Mouse (Mus musculus) kidney, embryonic 14.5 days (tissue): ENCODE results near the gene Naa50. TPM values are rescaled to one million over a fixed set of nuclear protein-coding genes. Genes with fewer than 3 reads are reported as not detected.

Source experiments
- ATAC-seq: fragments of 200-750 bp; cut with Nextera tagmentation; 2 replicates; pipeline ENCODE4 v1.8.0; 2017; ENCODE audit warnings: moderate number of reproducible peaks, mild to moderate bottlenecking, moderate TSS enrichment, moderate library complexity; ENCODE audit not compliant: low FRiP score, low TSS enrichment
- H3K27ac ChIP-seq: fragments of 300-500 bp; sonication (generic); 2 replicates; pipeline ENCODE4 v1.5.1; 2014; ENCODE audit warnings: low read depth, mild to moderate bottlenecking, low read length, moderate library complexity, mixed read lengths
- H3K27me3 ChIP-seq: fragments of 300-500 bp; sonication (generic); 2 replicates; pipeline ENCODE4 v1.6.1; 2014; ENCODE audit warnings: mild to moderate bottlenecking, low read length; ENCODE audit not compliant: control insufficient read depth, insufficient read depth
- H3K36me3 ChIP-seq: fragments of 300-500 bp; sonication (generic); 2 replicates; pipeline ENCODE4 v1.6.1; 2014; ENCODE audit warnings: low read length, mixed read lengths; ENCODE audit not compliant: control insufficient read depth, insufficient read depth
- H3K4me1 ChIP-seq: fragments of 300-500 bp; sonication (generic); 2 replicates; pipeline ENCODE4 v1.6.1; 2014; ENCODE audit warnings: low read length, mixed read lengths; ENCODE audit not compliant: control insufficient read depth, insufficient read depth
- H3K4me2 ChIP-seq: fragments of 300-500 bp; sonication (generic); replicated peaks from 2 replicates; pipeline ENCODE4 v1.6.1; 2014; ENCODE audit warnings: low read depth, mild to moderate bottlenecking, low read length
- H3K4me3 ChIP-seq: fragments of 300-500 bp; sonication (generic); 2 replicates; pipeline ENCODE4 v1.5.1; 2014; ENCODE audit warnings: mild to moderate bottlenecking, low read length
- H3K9ac ChIP-seq: fragments of 300-500 bp; sonication (generic); 2 replicates; pipeline ENCODE4 v1.6.1; 2014; ENCODE audit warnings: low read depth, mild to moderate bottlenecking, low read length, moderate library complexity
- H3K9me3 ChIP-seq: fragments of 300-500 bp; sonication (generic); 2 replicates; pipeline ENCODE4 v1.6.1; 2016; ENCODE audit warnings: low read length; ENCODE audit not compliant: control insufficient read depth
- WGBS: fragments of 180-500 bp; shearing (Covaris S2); extraction: QIAGEN DNeasy Blood & Tissue Kit; methylation state at CpG from one replicate; pipeline ENCODE4 v1.1.7; 2014; 5-methylcytosine and 5-hydroxymethylcytosine counted together
- polyA plus RNA-seq: library from polyadenylated mRNA; unstranded; fragments of >200 nt; fragmentation: Nextera tagmentation; extraction: Ambion mirVana; gene quantifications from 2 replicates; pipeline ENCODE4 v1.2.1, GENCODE M21; 2014

Gene Naa50
- polyA plus RNA-seq, 1 experiment from 2014 or later = 77.4 TPM

DNA sequence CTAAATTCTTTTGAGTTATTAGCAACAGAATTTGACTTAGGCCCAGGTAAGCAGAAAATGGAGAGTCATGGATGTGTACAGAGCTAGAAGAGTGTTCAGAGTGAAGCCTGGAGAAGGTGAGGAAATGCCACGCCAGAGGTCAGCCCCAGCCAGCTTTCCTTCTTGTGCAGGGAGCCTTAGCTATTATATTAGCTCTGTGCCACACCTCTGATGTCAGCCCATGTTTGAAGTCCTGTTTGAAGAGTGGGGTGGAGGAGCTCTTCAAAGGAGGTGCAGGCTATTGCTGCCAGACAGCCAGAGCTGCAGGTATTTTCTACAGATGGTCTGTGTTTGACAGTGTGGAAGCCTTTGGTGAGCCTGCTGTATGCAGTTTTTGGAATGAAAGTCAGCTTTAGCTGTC is 38.9 kb downstream of the Naa50 start:
- Histone ChIP-seq H3K27ac (no peak overlapping the region), H3K4me1 (peaks cover 14% of the 10 kb centered on the region), H3K4me2 (no peak overlapping the region), H3K27me3 (no peaks in the 10 kb centered on the region), H3K4me3 (no peak overlapping the region), H3K9me3 (no peaks in the 10 kb centered on the region), H3K9ac (no peak overlapping the region), H3K36me3 (no peaks in the 10 kb centered on the region; the same call in 1 of the 2 replicates)
- ATAC-seq = no peak
- 57% methylated on average over 1 of the region's 1 CpGs for WGBS

GRCm38 (mm10) chr16:44182597-44182996 is 43.0 kb downstream of the Naa50 start:
- no peaks in the 10 kb centered on the region for H3K27me3 ChIP-seq
- no peak overlapping the region for H3K9ac ChIP-seq
- no peak for ATAC-seq
- H3K4me3 ChIP-seq = no peak overlapping the region
- WGBS = 95% methylated on average over 1 of the region's 1 CpGs
- H3K27ac ChIP-seq = no peak overlapping the region
- no peaks in the 10 kb centered on the region; the same call in 1 of the 2 replicates for H3K36me3 ChIP-seq
- no peaks in the 10 kb centered on the region for H3K9me3 ChIP-seq
- no peaks in the 10 kb centered on the region for H3K4me1 ChIP-seq
- no peak overlapping the region for H3K4me2 ChIP-seq

DNA sequence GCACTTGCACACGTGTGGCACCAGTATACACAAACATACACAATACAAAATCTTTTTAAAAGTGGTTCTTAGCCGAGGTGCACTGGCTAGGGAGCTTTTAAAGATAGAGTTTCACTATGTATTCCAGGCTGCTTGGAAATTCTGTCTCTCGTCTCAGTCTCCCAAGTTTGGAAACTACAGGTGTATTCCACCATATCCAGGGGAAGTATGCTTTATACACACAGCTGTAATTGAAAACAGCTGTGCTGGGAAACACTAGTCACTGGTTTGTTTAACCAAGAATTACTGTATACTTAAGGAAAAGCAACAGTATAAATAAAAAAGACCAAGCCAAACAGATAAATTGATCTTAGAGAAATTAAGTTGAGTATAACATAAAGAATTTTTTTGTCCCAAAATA is 45.1 kb downstream of the Naa50 start:
- no peak for ATAC-seq
- H3K4me1 ChIP-seq = no peaks in the 10 kb centered on the region
- peaks cover 4% of the 10 kb centered on the region; the same call in 1 of the 2 replicates for H3K9me3 ChIP-seq
- no peak overlapping the region for H3K9ac ChIP-seq
- no peak overlapping the region for H3K4me2 ChIP-seq
- no peak overlapping the region for H3K4me3 ChIP-seq
- 72% methylated on average over 3 of the region's 3 CpGs for WGBS
- H3K27ac ChIP-seq = no peak overlapping the region
- no peaks in the 10 kb centered on the region; the same call in 1 of the 2 replicates for H3K36me3 ChIP-seq
- no peaks in the 10 kb centered on the region for H3K27me3 ChIP-seq

- no peak for ATAC-seq
- Histone ChIP-seq H3K27ac (no peak overlapping the region), H3K9me3 (peaks cover 4% of the 10 kb centered on the region; the same call in 1 of the 2 replicates), H3K27me3 (no peaks in the 10 kb centered on the region), H3K4me3 (no peak overlapping the region), H3K9ac (no peak overlapping the region), H3K36me3 (no peaks in the 10 kb centered on the region), H3K4me2 (no peak overlapping the region), H3K4me1 (no peaks in the 10 kb centered on the region)
- 93% methylated on average over 4 of the region's 4 CpGs for WGBS
Measured at GRCm38 (mm10) chr16:44187172-44187571, 47.5 kb downstream of the Naa50 start.

DNA sequence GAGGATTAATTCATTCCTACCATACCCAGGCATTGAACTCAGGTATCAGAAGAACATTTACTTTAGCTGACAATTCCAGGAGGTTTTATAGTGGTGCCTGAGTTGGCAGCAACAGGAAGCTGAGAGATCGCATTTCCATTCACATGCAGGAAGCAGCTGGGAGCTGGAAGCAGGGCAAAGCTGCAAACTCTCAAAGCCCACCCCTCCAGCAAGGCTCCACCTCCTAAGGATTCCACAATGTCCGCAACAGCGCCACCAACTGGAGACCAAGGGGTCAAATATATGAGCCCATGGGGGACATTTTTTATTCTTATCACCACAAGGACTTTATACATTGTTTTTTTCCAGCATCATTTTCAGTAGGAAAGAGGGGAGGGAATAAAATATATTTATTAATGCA is 49.1 kb downstream of the Naa50 start:
- no peak overlapping the region for H3K27ac ChIP-seq
- peaks cover 4% of the 10 kb centered on the region; the same call in 1 of the 2 replicates for H3K9me3 ChIP-seq
- no peak for ATAC-seq
- H3K4me3 ChIP-seq = no peak overlapping the region
- no peaks in the 10 kb centered on the region for H3K36me3 ChIP-seq
- H3K9ac ChIP-seq = no peak overlapping the region
- H3K4me1 ChIP-seq = no peaks in the 10 kb centered on the region
- WGBS = 88% methylated on average over 3 of the region's 3 CpGs
- H3K4me2 ChIP-seq = no peak overlapping the region
- no peaks in the 10 kb centered on the region for H3K27me3 ChIP-seq

GRCm38 (mm10) chr16:44190032-44190431 is 50.4 kb downstream of the Naa50 start:
- H3K4me3 ChIP-seq = no peak overlapping the region
- no peaks in the 10 kb centered on the region for H3K27me3 ChIP-seq
- ATAC-seq = no peak
- H3K36me3 ChIP-seq = no peaks in the 10 kb centered on the region
- H3K4me1 ChIP-seq = no peaks in the 10 kb centered on the region
- peaks cover 4% of the 10 kb centered on the region; the same call in 1 of the 2 replicates for H3K9me3 ChIP-seq
- H3K27ac ChIP-seq = no peak overlapping the region
- H3K9ac ChIP-seq = no peak overlapping the region
- no peak overlapping the region for H3K4me2 ChIP-seq
- WGBS = 93% methylated on average over 6 of the region's 6 CpGs

- Histone ChIP-seq H3K4me2 (no peak overlapping the region), H3K9me3 (peaks cover 4% of the 10 kb centered on the region; the same call in 1 of the 2 replicates), H3K36me3 (no peaks in the 10 kb centered on the region), H3K4me3 (no peak overlapping the region), H3K27me3 (no peaks in the 10 kb centered on the region), H3K4me1 (no peaks in the 10 kb centered on the region), H3K27ac (no peak overlapping the region), H3K9ac (no peak overlapping the region)
- ATAC-seq = no peak
- WGBS = 94% methylated on average over 2 of the region's 2 CpGs
Measured at GRCm38 (mm10) chr16:44190968-44191367, 51.3 kb downstream of the Naa50 start.

- ATAC-seq = no peak
- no peak overlapping the region for H3K4me2 ChIP-seq
- peaks cover 11% of the 10 kb centered on the region; the same call in 1 of the 2 replicates for H3K36me3 ChIP-seq
- WGBS = 96% methylated on average over 14 of the region's 14 CpGs
- no peak overlapping the region for H3K4me3 ChIP-seq
- no peak overlapping the region for H3K27ac ChIP-seq
- no peaks in the 10 kb centered on the region for H3K27me3 ChIP-seq
- no peak overlapping the region for H3K9ac ChIP-seq
- no peaks in the 10 kb centered on the region for H3K4me1 ChIP-seq
- H3K9me3 ChIP-seq = peaks cover 3% of the 10 kb centered on the region; the same call in 1 of the 2 replicates
Measured at GRCm38 (mm10) chr16:44199066-44199703, 59.6 kb downstream of the Naa50 start.

DNA sequence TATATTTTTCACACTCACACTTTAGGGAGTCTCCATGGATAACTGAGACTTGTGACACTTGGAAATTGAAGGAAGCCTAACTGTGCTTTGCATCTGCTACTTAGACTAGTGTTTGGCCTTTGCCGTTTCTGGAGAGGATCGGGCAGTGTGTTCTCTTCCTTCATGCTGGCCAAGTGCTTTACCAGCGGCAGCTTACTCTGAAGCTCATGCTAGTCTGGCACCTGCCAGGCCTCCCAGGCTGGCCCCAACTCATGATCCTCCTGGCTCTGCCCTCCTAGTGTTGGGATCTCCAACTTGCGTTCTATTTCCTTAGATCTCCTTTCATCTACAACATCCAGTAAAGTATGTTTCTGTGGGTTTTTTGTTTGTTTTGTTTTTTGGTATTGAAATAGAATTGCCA is 60.5 kb downstream of the Naa50 start:
- H3K4me1 ChIP-seq = no peaks in the 10 kb centered on the region
- H3K4me3 ChIP-seq = no peak overlapping the region
- H3K27me3 ChIP-seq = no peaks in the 10 kb centered on the region
- ATAC-seq = no peak
- peaks cover 11% of the 10 kb centered on the region; the same call in 1 of the 2 replicates for H3K36me3 ChIP-seq
- 95% methylated on average over 4 of the region's 4 CpGs for WGBS
- H3K4me2 ChIP-seq = no peak overlapping the region
- no peak overlapping the region for H3K9ac ChIP-seq
- peaks cover 3% of the 10 kb centered on the region; the same call in 1 of the 2 replicates for H3K9me3 ChIP-seq
- no peak overlapping the region for H3K27ac ChIP-seq
